Mouse (Mus musculus): ENCODE results near the gene Pkdcc.

Pkdcc gene

DNA sequence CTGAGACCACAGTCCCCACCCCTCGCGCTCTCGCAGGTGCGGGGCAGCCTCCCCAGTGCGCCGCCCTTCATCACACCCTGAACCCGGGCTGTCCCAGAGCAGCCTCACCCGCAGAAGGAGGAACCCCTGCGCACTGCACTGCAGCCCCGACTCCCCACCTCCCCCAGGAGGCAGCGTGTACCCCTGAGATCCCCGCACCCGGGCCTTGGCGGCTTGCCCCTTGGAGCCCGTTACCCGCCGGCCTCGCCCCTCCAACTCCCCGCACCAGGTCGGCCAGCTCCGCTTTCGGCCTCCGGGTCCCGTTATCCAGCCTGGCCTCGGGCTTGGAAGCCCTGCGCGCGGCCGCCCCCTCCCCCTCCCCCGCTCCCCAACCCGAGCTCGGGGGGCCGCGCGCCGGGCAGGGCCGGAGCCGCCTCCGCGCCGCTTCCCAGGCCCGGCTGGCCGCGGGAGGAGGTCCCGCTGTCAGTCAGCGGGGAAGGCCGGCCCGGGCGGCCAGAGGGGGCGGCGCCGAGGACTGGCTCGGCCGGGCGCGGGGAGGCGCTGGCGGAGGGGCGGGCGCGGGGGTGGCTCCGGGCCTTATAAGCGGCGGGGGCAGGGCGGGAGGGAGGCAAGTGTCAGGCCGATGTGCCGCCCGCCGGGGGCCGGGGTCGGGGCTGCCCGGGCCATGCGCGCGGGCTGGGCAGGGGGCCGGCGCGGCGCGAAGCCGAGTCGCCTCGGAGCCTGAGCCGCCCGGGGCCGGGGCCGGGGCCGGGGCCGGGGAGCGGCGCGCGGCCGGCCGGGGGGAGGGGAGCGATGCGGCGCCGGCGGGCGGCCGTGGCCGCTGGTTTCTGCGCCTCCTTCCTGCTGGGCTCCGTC is at the start of gene Pkdcc:
Gene Pkdcc, plus strand, starts transcription at position 619 of the 855 bp plus-strand sequence.
- DNase-seq (ENCODE audit: low spot score): peak; percentile 83

DNA sequence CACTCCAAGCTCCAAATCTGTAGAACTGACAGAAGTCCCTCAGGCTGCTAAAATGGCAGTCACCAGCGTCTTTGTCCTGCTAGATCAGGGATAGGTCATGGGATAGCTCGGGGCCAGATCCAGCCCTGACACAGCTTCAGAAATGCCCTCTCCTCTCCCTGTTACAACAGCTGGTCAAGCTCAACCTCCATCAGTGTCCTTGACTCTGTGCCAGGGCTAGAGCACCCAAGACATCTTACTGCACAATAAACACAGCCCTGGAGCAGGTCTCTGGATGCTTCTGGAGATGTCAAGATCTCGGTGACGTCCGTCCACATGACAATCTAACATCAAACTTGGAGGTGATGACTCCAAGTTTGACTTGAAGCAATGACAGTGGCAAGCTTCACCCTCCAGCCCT is 48.9 kb upstream of the Pkdcc start:
- DNase-seq (ENCODE audit: low spot score): no peak

DNA sequence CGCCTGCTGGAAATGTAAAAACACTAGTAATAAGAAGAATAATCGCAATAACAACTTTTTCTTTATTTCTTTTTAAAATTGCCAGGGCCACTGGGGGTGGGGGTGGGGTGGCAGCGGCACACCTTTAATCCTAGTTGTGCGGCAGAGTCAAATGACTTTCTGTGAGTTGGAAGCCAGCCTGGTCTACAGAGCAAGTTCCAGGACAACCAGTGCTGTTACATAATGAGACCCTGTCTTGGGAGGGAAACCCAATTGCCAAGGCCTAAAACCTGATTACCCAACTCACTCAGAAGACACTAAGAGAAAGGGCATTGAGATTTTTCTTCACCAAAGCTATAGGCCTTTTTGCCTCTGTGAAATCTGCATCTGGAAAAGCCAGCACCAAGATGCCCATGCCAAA is 38.9 kb upstream of the Pkdcc start:
- DNase-seq (ENCODE audit: low spot score): no peak

DNA sequence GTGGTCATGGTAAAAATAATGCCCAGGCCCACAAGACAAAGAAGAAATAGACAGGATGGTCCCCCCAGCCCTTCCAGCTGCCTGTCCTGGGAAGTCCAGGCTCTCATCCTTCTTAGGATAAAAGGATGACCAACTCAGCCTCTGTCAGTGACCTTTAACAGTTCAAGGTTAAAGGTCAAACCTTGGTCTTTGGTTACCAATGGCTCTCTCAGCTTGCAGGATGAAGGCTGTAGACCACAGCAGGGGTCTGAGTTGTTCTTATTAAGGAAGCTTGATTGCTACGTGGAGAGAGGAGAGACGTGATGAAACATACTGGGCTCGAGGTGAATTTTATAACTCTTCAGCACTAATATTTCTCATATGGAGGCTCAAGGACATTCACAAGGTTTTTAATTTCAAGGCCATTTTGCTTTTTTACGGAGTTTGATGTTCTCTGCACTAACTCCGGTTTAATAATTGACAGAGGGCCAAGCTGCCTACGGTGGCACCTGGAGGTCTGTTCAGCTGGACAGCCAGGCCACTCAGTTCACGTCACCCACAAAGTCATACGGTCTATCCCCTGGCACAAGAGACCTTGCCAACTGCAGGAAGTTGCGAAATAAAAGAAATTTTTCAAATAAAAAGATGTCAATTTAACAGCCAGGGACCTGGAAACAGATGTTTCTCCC is 36.5 kb upstream of the Pkdcc start:
- peak; percentile 85 for DNase-seq (ENCODE audit: low spot score)

DNA sequence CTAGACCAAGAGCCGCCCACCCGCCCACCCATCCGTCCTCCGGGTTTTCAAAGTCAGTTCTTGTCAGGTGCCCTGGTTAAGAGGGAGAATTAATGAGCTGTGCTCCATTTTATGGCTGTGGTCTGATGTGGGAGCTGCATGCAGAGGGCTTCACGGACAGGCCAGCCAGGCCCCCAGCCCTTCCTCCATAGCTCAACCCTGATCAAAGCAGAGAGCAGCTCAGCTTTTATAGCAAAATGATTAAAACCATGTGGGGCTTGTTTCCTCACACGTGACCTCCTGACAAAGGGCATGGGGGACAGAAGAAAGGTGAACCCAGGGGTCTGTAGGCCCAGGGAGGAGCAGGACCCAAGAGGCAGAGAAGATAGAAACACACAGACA is 36.0 kb upstream of the Pkdcc start:
- peak; percentile 80 for DNase-seq (ENCODE audit: low spot score)

DNA sequence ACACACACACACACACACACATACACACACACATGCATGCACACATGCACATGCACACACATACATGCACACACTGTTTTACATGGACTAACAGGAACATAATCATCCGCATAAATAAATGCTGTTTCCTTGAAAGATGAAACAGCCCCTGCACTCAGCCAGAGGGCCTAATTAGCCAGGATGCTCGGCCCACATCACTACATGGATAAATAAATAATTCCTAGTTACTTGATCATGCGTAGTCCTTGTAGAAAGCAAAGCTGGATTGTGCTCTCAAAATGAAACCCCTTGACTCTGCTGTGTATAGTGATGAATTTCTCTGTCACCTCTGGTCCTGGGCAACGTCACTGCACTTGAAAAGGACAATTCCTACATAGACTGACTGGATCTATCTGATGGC is 35.5 kb upstream of the Pkdcc start:
- DNase-seq (ENCODE audit: low spot score): no peak

DNA sequence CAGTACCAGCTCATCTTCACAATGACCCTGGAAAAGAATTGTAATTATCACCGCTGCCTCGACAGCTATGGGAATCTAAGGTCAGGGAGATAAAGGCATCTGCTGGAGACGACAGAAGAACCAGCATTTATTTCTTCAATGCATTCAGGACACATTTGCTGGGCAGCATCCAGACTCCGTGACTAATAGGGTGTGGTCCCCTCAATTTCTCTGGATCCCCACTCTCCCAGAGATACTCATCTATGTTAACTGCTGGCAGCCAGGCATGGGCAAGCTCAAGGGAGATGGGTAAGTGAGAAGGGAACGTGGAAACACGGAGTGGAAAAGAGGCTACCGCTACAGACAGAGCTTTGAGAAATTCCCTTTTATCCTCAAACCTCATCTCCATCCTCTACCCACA is 34.0 kb upstream of the Pkdcc start:
- DNase-seq (ENCODE audit: low spot score): no peak

DNA sequence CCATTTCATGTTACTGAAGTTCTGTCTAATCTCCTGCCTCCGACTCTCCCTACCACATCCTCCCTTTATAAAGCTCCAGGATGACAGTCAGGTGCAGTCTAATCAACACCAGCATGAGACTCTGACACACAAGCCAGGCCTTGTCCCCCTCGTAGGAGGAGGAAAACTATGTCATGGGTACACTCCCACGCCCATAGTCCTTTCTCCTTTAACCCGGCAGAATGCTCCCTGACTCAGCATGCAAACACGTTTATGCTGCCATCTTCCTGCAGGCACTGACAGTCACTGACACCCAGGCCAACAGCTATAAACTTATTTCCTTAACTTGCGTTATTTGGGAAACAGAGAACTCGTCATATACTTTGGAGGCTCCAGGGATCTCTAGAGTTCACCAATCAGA is 33.5 kb upstream of the Pkdcc start:
- DNase-seq (ENCODE audit: low spot score): no peak

DNA sequence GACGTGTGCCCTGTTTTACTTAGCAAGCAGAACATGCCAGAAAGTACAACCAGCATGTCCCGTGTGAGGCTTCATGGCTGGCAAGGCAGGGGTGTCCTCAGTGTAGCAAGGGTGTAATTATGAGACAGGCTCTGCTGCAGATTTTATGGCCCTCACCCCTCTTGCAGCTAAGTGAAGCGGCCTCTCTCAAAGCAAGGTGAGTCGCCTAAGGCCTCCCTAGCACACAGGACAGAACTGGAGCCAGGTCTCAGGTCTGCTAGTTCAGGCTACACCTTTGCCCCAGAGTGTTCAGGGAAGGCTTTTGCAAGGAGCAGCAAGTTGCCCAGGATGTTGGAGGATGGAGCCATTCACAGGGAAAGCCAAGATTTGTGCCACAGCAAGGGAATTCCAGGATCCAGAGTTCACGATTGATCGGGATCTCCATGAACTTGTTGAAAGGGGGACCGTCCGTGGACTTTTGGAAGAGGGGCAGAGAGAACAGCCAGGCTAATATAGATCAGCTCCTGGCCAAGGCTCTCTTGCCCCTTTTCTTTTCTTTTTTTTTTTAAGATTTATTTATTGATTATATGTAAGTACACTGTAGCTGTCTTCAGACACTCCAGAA is 32.9 kb upstream of the Pkdcc start:
- DNase-seq (ENCODE audit: low spot score): peak; percentile 8

DNA sequence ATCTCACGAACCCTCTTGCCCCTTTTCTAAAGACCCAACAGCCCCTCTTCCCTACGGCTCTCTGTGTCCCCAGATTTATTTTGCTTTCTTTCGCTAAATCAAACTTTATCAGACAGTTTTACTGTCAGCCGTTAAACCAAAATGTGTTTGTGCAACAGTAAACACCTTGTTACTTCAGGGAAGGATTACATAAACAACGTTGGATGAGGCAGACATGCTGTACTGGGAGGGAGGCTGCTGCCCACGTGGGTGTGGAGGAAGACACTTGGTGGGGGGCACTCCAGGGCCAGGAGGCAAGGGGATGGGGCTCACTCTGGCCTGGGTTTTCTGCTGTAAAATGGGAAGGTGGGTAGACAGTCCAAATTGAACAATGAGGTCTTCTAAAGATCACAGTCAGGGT is 32.3 kb upstream of the Pkdcc start:
- DNase-seq (ENCODE audit: low spot score): no peak

DNA sequence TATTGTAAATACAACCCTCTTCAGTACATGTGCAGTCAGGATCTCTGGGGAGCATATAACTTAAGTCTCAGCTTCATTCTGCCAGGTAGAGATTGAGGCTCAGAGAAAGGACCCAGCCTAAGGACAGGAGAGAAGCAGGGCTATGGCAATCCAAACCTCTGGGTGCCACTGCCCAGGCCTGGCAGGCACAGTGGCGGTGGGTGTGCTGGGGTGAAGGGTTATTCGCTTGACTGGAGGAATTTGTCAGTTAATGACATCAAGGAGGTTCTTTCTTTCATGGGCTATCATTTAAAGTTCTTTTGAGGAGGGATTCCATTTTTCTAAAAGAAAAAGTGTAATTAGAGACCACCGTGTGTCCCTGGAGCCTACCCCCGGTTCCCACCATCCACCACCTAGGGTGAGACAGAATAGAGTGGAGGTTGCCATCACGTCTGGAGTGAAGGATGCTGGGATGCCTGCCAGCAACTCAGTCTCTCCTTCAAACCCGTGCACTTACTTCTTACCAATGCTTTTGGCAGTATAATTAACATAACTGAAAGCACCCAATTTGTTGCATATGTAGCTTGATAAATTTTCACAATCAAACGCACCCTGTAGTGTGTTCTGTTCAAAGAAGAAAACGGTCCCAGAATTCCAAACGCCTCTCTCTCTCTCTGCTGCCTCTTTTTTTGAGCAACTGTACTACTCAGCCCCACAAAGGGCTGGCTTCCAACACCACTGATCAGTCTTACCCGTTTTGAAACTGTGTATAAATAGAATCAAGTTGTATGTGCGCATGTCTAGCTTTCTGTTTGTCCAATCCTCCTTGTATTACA is 27.1 kb upstream of the Pkdcc start:
- DNase-seq (ENCODE audit: low spot score): no peak

DNA sequence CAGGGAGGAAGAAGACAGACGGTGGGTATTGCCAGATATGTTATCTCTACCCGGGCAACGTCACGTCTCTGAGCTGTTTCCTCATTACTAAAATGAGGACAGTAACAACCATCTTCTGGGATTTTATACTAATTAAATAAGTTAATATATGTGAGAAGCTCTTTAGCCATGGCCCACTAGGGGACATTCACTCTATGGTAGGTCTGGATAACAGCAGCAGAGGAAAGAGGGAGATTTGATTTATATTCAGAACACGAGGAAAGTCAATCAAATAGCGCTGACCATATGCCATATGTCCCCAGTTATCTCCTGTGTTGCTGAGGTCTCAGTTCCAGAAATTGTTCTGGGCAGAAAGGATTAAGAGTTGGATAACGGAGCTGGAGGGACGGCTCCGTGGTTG is 24.3 kb upstream of the Pkdcc start:
- DNase-seq (ENCODE audit: low spot score): no peak

DNA sequence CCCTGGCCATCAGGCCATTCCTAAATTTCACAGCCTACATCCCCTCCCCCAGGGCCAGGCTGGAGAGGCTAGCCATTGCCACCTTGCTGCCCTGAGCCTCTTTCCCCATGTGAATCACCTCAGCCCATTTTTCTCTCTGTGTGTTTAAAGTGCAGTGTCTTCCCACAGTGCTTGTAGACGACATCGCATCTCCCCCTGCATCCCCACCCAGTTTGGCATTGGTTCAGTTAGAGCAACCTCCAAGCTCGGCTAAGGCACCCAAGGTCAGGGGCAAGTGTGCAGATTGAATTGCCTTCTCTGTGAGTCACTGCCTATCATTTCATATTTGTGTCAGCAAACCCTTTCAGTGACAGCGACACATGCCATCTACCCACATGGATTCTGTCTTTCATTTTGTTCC is 20.6 kb upstream of the Pkdcc start:
- DNase-seq (ENCODE audit: low spot score): no peak

DNA sequence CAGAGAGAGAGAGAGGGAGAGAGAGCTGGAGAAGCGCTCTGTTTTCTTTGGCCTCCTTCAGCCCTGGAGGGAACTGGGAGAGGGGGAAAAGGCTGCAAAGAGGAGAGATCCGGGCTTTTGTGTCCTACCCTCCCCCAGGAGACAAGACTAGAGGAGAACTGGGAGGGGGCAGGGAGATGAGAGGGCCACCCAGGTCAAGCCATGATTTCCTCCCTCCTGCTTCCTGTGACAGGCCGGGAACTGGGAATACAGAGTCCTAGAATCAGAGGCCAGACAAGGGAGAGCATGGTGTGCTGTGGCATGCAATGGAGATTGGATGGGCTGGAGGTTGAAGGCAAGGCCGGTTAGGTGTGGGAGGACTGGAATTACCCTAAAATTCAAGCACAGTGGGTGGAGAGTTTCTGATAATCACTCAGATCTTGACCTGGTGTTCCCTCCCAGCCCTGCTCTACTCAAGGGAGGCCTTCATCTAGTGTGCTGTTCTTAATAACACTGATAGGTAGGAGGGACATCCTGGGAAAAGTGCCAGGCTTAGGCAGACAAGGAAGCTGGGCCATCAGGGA is 17.6 kb upstream of the Pkdcc start:
- peak; percentile 58 for DNase-seq (ENCODE audit: low spot score)

DNA sequence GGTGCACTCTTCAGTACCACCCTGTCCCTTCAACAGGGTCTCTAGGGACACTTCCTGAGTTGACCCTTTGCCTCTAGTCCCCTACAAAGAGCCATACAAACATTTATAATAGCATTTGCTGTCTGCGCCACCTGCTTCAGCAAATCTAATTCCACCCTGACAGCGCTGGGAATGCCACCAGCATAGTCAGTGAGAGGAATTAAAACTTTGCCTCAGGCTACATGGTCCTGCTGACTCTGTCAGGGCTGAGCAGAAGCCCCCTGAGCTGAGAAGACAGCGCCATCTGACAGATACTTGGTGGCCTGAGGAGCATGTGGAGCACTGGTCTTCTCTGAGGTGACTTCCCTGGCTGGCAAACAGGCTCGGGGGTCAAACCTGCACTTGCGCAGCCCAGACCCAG is 14.6 kb upstream of the Pkdcc start:
- DNase-seq (ENCODE audit: low spot score): no peak

DNA sequence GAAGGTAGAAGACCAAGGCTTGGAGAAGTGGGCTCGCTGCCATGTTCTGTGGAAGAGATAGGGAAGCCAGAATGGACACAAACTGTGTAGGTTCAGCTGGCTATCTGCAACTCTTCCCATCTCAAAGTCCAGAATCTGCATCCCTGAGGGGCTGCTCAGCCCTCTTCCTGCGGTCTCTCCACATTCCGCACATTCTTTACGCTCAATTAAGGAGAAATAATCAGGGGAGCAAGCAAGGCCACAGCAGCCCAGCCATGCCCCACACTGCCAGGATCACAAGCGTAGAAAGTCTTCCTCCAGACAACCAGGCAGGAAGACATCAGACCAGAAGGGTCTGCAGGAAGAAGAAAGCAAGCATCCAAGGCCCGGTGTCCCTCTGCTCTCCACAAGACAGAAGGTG is 13.8 kb upstream of the Pkdcc start:
- DNase-seq (ENCODE audit: low spot score): peak; percentile 74

DNA sequence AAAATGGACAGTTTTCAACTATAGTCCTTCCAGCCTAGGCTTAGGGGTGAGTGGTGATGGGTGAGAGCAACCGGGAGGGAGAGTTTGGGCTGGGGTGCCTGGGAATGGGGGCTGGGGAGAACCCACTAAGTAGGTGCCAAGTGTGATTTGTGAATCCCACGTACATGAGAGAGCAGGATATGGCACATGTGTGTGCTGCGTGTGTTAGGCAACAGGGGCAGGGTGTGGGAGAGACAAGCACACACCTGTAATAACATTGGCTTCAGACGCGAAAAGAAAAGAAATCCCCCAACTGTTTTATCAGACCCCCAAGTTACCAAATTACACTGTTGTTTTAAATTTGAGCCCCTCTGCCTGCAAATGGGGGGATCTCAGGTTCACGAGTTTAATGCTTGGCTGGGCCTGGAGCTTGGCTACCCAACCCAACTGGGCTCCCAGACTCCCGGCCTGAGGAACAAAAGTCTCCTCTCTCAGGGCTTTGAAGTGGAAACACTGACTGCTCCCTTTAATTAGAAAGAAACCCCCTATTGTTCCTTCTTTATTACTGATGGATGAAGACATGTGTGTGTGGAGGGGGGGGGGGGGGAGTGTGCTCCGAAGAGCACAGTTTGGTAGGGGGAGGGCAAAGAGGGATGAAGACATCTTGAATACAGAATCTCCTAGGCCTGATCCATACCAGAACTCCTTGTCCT is 11.3 kb upstream of the Pkdcc start:
- no peak for DNase-seq (ENCODE audit: low spot score)

DNA sequence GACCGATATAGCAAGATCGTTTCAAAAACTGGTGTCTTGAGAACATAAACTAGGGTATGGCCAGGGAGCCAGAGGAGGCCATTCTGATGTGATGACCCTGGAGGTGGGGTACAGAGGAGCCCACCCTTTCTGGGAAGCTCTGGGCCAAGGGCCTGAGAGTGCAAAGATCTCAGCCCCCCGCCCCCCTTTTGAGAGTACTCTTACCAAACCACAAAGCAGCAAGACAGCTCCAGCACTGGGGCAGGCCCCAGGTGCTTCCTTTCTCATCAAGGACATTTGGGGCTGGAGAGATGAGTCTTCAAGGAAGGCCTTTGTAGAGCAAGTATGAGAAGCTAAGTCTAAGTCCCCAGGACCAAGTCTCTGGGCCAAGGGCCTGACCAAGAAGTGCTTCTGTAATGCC is 7.8 kb upstream of the Pkdcc start:
- no peak for DNase-seq (ENCODE audit: low spot score)

DNA sequence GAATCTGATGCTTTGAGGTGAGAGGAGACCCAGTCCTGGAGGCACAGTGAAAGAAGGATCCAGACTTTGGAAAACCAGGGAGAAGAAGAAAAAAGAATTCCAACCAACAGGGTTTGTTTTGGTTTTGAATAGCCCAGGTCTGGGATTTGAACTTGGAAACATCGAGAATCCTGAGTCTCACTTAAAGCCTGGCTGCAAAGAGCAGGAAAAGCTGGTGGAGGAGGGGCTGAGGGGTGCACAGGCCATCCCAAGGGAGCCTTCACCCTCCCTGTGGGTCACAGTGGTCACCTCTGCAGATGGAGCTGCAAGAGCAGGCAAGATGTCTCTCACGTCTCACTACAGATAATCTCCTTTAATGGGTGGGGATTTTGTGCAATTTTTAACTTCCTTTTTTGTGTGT is 6.6 kb upstream of the Pkdcc start:
- no peak for DNase-seq (ENCODE audit: low spot score)

DNA sequence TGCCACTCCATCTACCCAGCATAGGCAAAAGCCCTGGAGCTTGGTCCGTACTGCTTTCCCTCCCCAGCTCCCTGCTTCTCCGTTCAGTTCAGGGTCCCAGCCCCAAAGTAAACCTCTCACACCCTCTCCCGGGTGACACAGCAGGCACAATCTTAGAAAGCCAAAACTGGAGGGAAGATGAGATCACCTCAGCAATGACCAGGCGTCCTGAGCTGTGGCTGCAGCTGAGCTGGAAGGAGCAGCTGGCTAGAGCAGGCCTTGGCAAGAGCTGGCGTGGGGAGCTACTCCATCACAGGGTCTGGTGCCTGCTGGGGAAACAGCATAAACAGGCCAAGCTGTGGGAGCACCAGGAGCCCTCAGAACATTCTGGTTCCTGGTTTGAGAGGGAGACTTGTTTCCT is 4.6 kb upstream of the Pkdcc start:
- DNase-seq (ENCODE audit: low spot score): no peak

DNA sequence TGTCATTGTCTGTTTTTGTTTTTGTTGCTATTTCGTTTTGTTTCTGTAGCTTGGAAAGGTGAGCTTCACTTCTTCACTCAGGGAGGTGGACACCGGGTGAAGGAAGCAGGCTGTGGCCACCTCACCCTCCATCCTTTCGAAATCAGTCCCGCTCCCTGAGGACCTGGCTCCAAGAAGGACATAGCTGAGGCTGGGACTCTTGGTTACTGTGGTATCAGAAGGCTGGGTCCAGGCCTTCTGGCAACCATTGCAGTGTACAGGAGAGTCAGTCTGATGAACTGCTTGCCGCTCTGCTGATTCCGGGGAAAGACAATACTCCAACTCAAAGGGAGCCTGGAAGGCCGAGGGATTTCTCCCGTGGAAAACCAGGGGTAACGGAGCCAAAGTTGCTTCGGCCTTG is 3.9 kb upstream of the Pkdcc start:
- no peak for DNase-seq (ENCODE audit: low spot score)

DNA sequence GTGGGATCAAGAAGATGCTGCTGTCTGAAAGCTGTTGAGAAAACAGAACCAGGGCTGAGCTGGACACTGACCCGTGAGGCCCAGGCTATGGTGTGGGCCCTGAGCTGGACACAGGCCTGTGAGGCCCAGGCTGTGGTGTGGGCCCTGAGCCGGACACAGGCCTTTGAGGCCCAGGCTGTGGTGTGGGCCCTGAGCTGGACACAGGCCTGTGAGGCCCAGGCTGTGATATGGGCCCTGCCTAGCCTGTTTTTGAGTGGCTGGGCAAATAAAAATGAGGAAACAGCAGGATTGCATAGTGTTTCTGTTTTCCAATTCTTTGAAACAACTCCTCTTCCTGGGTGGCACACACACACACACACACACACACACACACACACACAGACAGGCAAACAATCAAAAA is 2.7 kb upstream of the Pkdcc start:
- no peak for DNase-seq (ENCODE audit: low spot score)
